ENCODE assay signal across 8 mouse cellular contexts in the genomic region with DNA sequence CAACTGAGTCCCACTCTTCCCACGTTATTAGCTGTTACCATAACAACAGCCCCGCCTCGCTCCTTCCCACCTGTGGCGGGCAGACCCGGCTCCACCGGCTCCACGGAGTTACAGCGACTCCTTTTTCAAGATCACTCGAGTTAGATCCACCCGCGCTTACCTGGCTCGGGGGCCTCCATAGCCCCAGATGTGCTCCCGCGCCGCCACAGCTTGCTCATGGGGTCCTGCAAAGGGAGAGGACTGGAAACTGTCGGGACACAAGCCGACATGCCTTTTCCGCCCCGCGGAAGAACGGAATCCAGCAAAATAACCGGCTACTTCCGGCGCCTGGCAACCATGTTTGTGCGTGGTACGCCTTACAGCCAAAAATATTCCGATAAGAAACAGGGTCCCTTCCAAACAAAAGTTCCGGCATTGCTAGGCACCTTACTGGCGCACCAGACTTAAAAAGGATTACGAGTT. TPM values are rescaled to one million over a fixed set of nuclear protein-coding genes. Genes with fewer than 3 reads are reported as not detected.
DNase-seq lines count a peak whose midpoint lies in the region; ATAC-seq and TF ChIP-seq lines count a peak whose summit lies in the region.

No protein-coding gene starts in this region.

- ATAC-seq in heart, embryonic 16.5 days (replicated peaks; ENCODE audit: extremely low read depth, insufficient read depth, low FRiP score), result peak; percentile 25; the same call in 1 of the 2 replicates
- ATAC-seq in liver, embryonic 16.5 days (ENCODE audit: low read depth), result peak; percentile 4; the same call in 1 of the 2 replicates
- peak; percentile 2; the same call in 1 of the 2 replicates for ATAC-seq in neural tube, embryonic 13.5 days (ENCODE audit: low read depth)

- H3K36me3 ChIP-seq in forebrain, embryonic 10.5 days (replicated peaks), result peaks cover 12% of the 10 kb centered on the region
- H3K36me3 ChIP-seq in heart, embryonic 16.5 days (ENCODE audit: control insufficient read depth, insufficient read depth), result no peaks in the 10 kb centered on the region
- no peaks in the 10 kb centered on the region for H3K36me3 ChIP-seq in liver, embryonic 16.5 days (ENCODE audit: control insufficient read depth, insufficient read depth)
- H3K36me3 ChIP-seq in neural tube, embryonic 13.5 days, result no peaks in the 10 kb centered on the region
- no peaks in the 10 kb centered on the region for H3K36me3 ChIP-seq in testis, adult 2 months (ENCODE audit: control insufficient read depth, insufficient read depth, low read length)

- H3K4me2 ChIP-seq in heart, embryonic 16.5 days (ENCODE audit: low read depth, low read length), result peak overlapping the region; percentile 97
- H3K4me2 ChIP-seq in liver, embryonic 16.5 days (ENCODE audit: low read depth, low read length), result peak overlapping the region; percentile 81
- peak overlapping the region; percentile 92 for H3K4me2 ChIP-seq in neural tube, embryonic 13.5 days

- H3K4me1 ChIP-seq in forebrain, embryonic 10.5 days, result peaks cover 49% of the 10 kb centered on the region
- H3K4me1 ChIP-seq in heart, embryonic 16.5 days (ENCODE audit: control insufficient read depth, insufficient read depth, low read length), result peaks cover 28% of the 10 kb centered on the region
- peaks cover 32% of the 10 kb centered on the region for H3K4me1 ChIP-seq in liver, embryonic 16.5 days (ENCODE audit: control insufficient read depth, low read depth, low read length)
- peaks cover 41% of the 10 kb centered on the region for H3K4me1 ChIP-seq in neural tube, embryonic 13.5 days (replicated peaks)
- peaks cover 22% of the 10 kb centered on the region for H3K4me1 ChIP-seq in testis, adult 2 months (ENCODE audit: control insufficient read depth, insufficient read depth, low read length)

- H3K27me3 ChIP-seq in forebrain, embryonic 10.5 days (ENCODE audit: poor library complexity, severe bottlenecking), result no peaks in the 10 kb centered on the region
- H3K27me3 ChIP-seq in heart, embryonic 16.5 days (ENCODE audit: control insufficient read depth, insufficient read depth, low read length), result no peaks in the 10 kb centered on the region
- H3K27me3 ChIP-seq in liver, embryonic 16.5 days (ENCODE audit: control insufficient read depth, insufficient read depth, low read depth, low read length), result no peaks in the 10 kb centered on the region
- H3K27me3 ChIP-seq in neural tube, embryonic 13.5 days, result no peaks in the 10 kb centered on the region
- no peaks in the 10 kb centered on the region for H3K27me3 ChIP-seq in testis, adult 2 months (ENCODE audit: control insufficient read depth, insufficient read depth, low read length)

- H3K9ac ChIP-seq in heart, embryonic 16.5 days (ENCODE audit: low read length), result peak overlapping the region; percentile 86
- peak overlapping the region; percentile 83 for H3K9ac ChIP-seq in liver, embryonic 16.5 days (ENCODE audit: low read depth, low read length)
- H3K9ac ChIP-seq in neural tube, embryonic 13.5 days, result peak overlapping the region; percentile 78

- DNase-seq in CD8-positive naive resting alpha-beta T cell, adult 2 months (ENCODE audit: low read depth in 2 of 2, low spot score in 2 of 2), result peak; percentile 90 to 92
- DNase-seq in c-Kit-positive CD71-negative TER-119-negative erythroid progenitor cells, embryonic 14.5 days (ENCODE audit: low read depth), result peak; percentile 97
- peak; percentile 92 for DNase-seq in forebrain, embryonic 10.5 days (ENCODE audit: extremely low spot score, low spot score)
- DNase-seq in kidney, postnatal 36 days, result peak; percentile 94 to 95

- peak overlapping the region; percentile 67 for H3K4me3 ChIP-seq in forebrain, embryonic 10.5 days
- H3K4me3 ChIP-seq in heart, embryonic 16.5 days (ENCODE audit: low read length), result peak overlapping the region; percentile 92
- H3K4me3 ChIP-seq in liver, embryonic 16.5 days (ENCODE audit: low read depth, low read length), result peak overlapping the region; percentile 81
- peak overlapping the region; percentile 74 for H3K4me3 ChIP-seq in neural tube, embryonic 13.5 days
- H3K4me3 ChIP-seq in testis, adult 2 months (ENCODE audit: control insufficient read depth, low read depth, low read length), result peak overlapping the region; percentile 95

- no peak for TF ChIP-seq CTCF in testis, adult 2 months (IDR thresholded peaks at IDR 0.05; ENCODE audit: control insufficient read depth, insufficient read depth, insufficient replicate concordance, low read depth, low read length)

- WGBS in forebrain, embryonic 10.5 days, result under 1% methylated on average over 30 of the region's 30 CpGs
- WGBS in heart, embryonic 16.5 days, result under 1% methylated on average over 30 of the region's 30 CpGs
- under 1% methylated on average over 30 of the region's 30 CpGs for WGBS in liver, embryonic 16.5 days (ENCODE audit: insufficient replicate concordance)
- under 1% methylated on average over 30 of the region's 30 CpGs for WGBS in neural tube, embryonic 13.5 days

- peak overlapping the region; percentile 91 for H3K27ac ChIP-seq in forebrain, embryonic 10.5 days
- H3K27ac ChIP-seq in heart, embryonic 16.5 days (ENCODE audit: low read length), result peak overlapping the region; percentile 70
- H3K27ac ChIP-seq in liver, embryonic 16.5 days (ENCODE audit: low read length), result peak overlapping the region; percentile 85
- H3K27ac ChIP-seq in neural tube, embryonic 13.5 days (replicated peaks), result peak overlapping the region; percentile 61
- peak overlapping the region; percentile 82 for H3K27ac ChIP-seq in testis, adult 2 months (ENCODE audit: control insufficient read depth, insufficient read depth, low read depth, low read length)

- TF ChIP-seq POLR2A in testis, adult 2 months (IDR thresholded peaks at IDR 0.05; ENCODE audit: control insufficient read depth, low read depth, low read length), result peak; percentile 96

- H3K9me3 ChIP-seq in forebrain, embryonic 10.5 days, result no peaks in the 10 kb centered on the region
- no peaks in the 10 kb centered on the region for H3K9me3 ChIP-seq in heart, embryonic 16.5 days (replicated peaks; ENCODE audit: control insufficient read depth, low read length)
- no peaks in the 10 kb centered on the region for H3K9me3 ChIP-seq in liver, embryonic 16.5 days (replicated peaks; ENCODE audit: control insufficient read depth, low read length)
- no peaks in the 10 kb centered on the region for H3K9me3 ChIP-seq in neural tube, embryonic 13.5 days

RNA-seq across cellular contexts. Expression of a gene that starts 0.3 kb away (rescaled TPM):
- 17.5 and 19.2 TPM in 2 replicates for polyA plus RNA-seq in forebrain, embryonic 10.5 days (2016; fragmentation: Nextera tagmentation; extraction: Ambion mirVana)
- 7.4 and 8.1 TPM in 2 replicates for polyA plus RNA-seq in heart, embryonic 16.5 days (2015; fragmentation: Nextera tagmentation; extraction: Ambion mirVana)
- 4.1 and 5.2 TPM in 2 replicates for polyA plus RNA-seq in liver, embryonic 16.5 days (2015; fragmentation: Nextera tagmentation; extraction: Ambion mirVana)
- polyA plus RNA-seq in neural tube, embryonic 13.5 days (2015; fragmentation: Nextera tagmentation; extraction: Ambion mirVana), result 11.4 and 13.0 TPM in 2 replicates
- 35.0 and 50.6 TPM in 2 replicates for polyA plus RNA-seq in testis, adult 2 months (2012; rRNA removed)

RNA-seq across cellular contexts. Expression of a gene that starts 3.5 kb away (rescaled TPM):
- 125 and 137 TPM in 2 replicates for polyA plus RNA-seq in forebrain, embryonic 10.5 days (2016; fragmentation: Nextera tagmentation; extraction: Ambion mirVana)
- 96.1 and 98.3 TPM in 2 replicates for polyA plus RNA-seq in heart, embryonic 16.5 days (2015; fragmentation: Nextera tagmentation; extraction: Ambion mirVana)
- 27.2 and 28.3 TPM in 2 replicates for polyA plus RNA-seq in liver, embryonic 16.5 days (2015; fragmentation: Nextera tagmentation; extraction: Ambion mirVana)
- 202 and 228 TPM in 2 replicates for polyA plus RNA-seq in neural tube, embryonic 13.5 days (2015; fragmentation: Nextera tagmentation; extraction: Ambion mirVana)
- polyA plus RNA-seq in testis, adult 2 months (2012; rRNA removed), result 53.0 and 63.3 TPM in 2 replicates

RNA-seq across cellular contexts. Expression of a gene that starts 9.6 kb away (rescaled TPM):
- polyA plus RNA-seq in forebrain, embryonic 10.5 days (2016; fragmentation: Nextera tagmentation; extraction: Ambion mirVana), result 32.6 and 38.3 TPM in 2 replicates
- polyA plus RNA-seq in heart, embryonic 16.5 days (2015; fragmentation: Nextera tagmentation; extraction: Ambion mirVana), result 14.0 and 23.9 TPM in 2 replicates
- 4.5 and 6.8 TPM in 2 replicates for polyA plus RNA-seq in liver, embryonic 16.5 days (2015; fragmentation: Nextera tagmentation; extraction: Ambion mirVana)
- 26.8 and 29.1 TPM in 2 replicates for polyA plus RNA-seq in neural tube, embryonic 13.5 days (2015; fragmentation: Nextera tagmentation; extraction: Ambion mirVana)
- 20.7 and 20.9 TPM in 2 replicates for polyA plus RNA-seq in testis, adult 2 months (2012; rRNA removed)

RNA-seq across cellular contexts. Expression of a gene that starts 10.4 kb away (rescaled TPM):
- polyA plus RNA-seq in forebrain, embryonic 10.5 days (2016; fragmentation: Nextera tagmentation; extraction: Ambion mirVana), result 32.1 and 32.7 TPM in 2 replicates
- 21.1 and 26.0 TPM in 2 replicates for polyA plus RNA-seq in heart, embryonic 16.5 days (2015; fragmentation: Nextera tagmentation; extraction: Ambion mirVana)
- 16.1 and 16.4 TPM in 2 replicates for polyA plus RNA-seq in liver, embryonic 16.5 days (2015; fragmentation: Nextera tagmentation; extraction: Ambion mirVana)
- 18.9 and 20.7 TPM in 2 replicates for polyA plus RNA-seq in neural tube, embryonic 13.5 days (2015; fragmentation: Nextera tagmentation; extraction: Ambion mirVana)
- polyA plus RNA-seq in testis, adult 2 months (2012; rRNA removed), result 13.2 and 19.2 TPM in 2 replicates

RNA-seq across cellular contexts. Expression of a gene that starts 16.0 kb away (rescaled TPM):
- 135 and 149 TPM in 2 replicates for polyA plus RNA-seq in forebrain, embryonic 10.5 days (2016; fragmentation: Nextera tagmentation; extraction: Ambion mirVana)
- 165 and 169 TPM in 2 replicates for polyA plus RNA-seq in heart, embryonic 16.5 days (2015; fragmentation: Nextera tagmentation; extraction: Ambion mirVana)
- polyA plus RNA-seq in liver, embryonic 16.5 days (2015; fragmentation: Nextera tagmentation; extraction: Ambion mirVana), result 66.1 and 73.4 TPM in 2 replicates
- 133 TPM in 2 replicates for polyA plus RNA-seq in neural tube, embryonic 13.5 days (2015; fragmentation: Nextera tagmentation; extraction: Ambion mirVana)
- 71.3 and 82.0 TPM in 2 replicates for polyA plus RNA-seq in testis, adult 2 months (2012; rRNA removed)

Comparison
In these comparisons a context has a peak if more than half of its experiments do, and no peak if none do; other contexts are left out.
1. Peak in every context shown above with its lines: DNase-seq, ATAC-seq, H3K4me3 ChIP-seq and H3K27ac ChIP-seq.